Mouse (Mus musculus): Measurements from ENCODE around the gene Dgat2.

Gene Dgat2

GRCm38 (mm10) chr7:99191411-99191810 is 8.9 kb upstream of the Dgat2 start:
- no peak for DNase-seq

- no peak for DNase-seq
Observed at GRCm38 (mm10) chr7:99189885-99190284, 7.4 kb upstream of the Dgat2 start.

- DNase-seq = no peak
Observed at GRCm38 (mm10) chr7:99188630-99189029, 6.1 kb upstream of the Dgat2 start.

GRCm38 (mm10) chr7:99187451-99187850 is 4.9 kb upstream of the Dgat2 start:
- DNase-seq = no peak

GRCm38 (mm10) chr7:99185405-99185804 is 2.9 kb upstream of the Dgat2 start:
- DNase-seq = no peak

GRCm38 (mm10) chr7:99183751-99184150 is 1.2 kb upstream of the Dgat2 start:
- no peak for DNase-seq

GRCm38 (mm10) chr7:99181619-99182431 is 694 bp downstream of the Dgat2 start:
- no peak for DNase-seq

GRCm38 (mm10) chr7:99180162-99180561 is 2.4 kb downstream of the Dgat2 start:
- no peak for DNase-seq

GRCm38 (mm10) chr7:99179271-99179670 is 3.2 kb downstream of the Dgat2 start:
- DNase-seq = no peak

- DNase-seq = no peak
Observed at GRCm38 (mm10) chr7:99177386-99177785, 5.1 kb downstream of the Dgat2 start.

- no peak for DNase-seq
Observed at GRCm38 (mm10) chr7:99175666-99176065, 6.9 kb downstream of the Dgat2 start.

GRCm38 (mm10) chr7:99175118-99175517 is 7.4 kb downstream of the Dgat2 start:
- no peak for DNase-seq

- DNase-seq = no peak
Observed at GRCm38 (mm10) chr7:99174006-99174405, 8.5 kb downstream of the Dgat2 start.

GRCm38 (mm10) chr7:99172898-99173297 is 9.6 kb downstream of the Dgat2 start:
- DNase-seq = no peak

GRCm38 (mm10) chr7:99171730-99172463 is 10.6 kb downstream of the Dgat2 start:
- DNase-seq = no peak

GRCm38 (mm10) chr7:99170519-99170918 is 12.0 kb downstream of the Dgat2 start:
- no peak for DNase-seq

GRCm38 (mm10) chr7:99169717-99170403 is 12.7 kb downstream of the Dgat2 start:
- DNase-seq = no peak

GRCm38 (mm10) chr7:99168756-99169155 is 13.8 kb downstream of the Dgat2 start:
- DNase-seq = no peak

- no peak for DNase-seq
Observed at GRCm38 (mm10) chr7:99167939-99168338, 14.6 kb downstream of the Dgat2 start.

GRCm38 (mm10) chr7:99166159-99166558 is 16.4 kb downstream of the Dgat2 start:
- no peak for DNase-seq

- DNase-seq = no peak
Observed at GRCm38 (mm10) chr7:99164873-99165410, 17.6 kb downstream of the Dgat2 start.

- DNase-seq = no peak
Observed at GRCm38 (mm10) chr7:99162462-99162861, 20.1 kb downstream of the Dgat2 start.

- no peak for DNase-seq
Observed at GRCm38 (mm10) chr7:99161961-99162360, 20.6 kb downstream of the Dgat2 start.

Data from cerebellum, postnatal 36 days (tissue).